Mouse (Mus musculus) cerebellum, adult 2 months (tissue): Measurements from ENCODE around the gene Rab29.

Experiments
- CTCF ChIP-seq: fragments of 200-500 bp; IDR thresholded peaks from 2 replicates; pipeline ENCODE4 v1.5.1; 2011; ENCODE audit warnings: low read depth, mild to moderate bottlenecking, control low read depth, low read length, moderate library complexity, borderline replicate concordance; ENCODE audit not compliant: insufficient read depth
- POLR2A ChIP-seq: fragments of 200-500 bp; IDR thresholded peaks from 2 replicates; pipeline ENCODE4 v1.6.1; 2011; ENCODE audit warnings: low read length, control low read depth, borderline replicate concordance; ENCODE audit not compliant: insufficient read depth

DNA sequence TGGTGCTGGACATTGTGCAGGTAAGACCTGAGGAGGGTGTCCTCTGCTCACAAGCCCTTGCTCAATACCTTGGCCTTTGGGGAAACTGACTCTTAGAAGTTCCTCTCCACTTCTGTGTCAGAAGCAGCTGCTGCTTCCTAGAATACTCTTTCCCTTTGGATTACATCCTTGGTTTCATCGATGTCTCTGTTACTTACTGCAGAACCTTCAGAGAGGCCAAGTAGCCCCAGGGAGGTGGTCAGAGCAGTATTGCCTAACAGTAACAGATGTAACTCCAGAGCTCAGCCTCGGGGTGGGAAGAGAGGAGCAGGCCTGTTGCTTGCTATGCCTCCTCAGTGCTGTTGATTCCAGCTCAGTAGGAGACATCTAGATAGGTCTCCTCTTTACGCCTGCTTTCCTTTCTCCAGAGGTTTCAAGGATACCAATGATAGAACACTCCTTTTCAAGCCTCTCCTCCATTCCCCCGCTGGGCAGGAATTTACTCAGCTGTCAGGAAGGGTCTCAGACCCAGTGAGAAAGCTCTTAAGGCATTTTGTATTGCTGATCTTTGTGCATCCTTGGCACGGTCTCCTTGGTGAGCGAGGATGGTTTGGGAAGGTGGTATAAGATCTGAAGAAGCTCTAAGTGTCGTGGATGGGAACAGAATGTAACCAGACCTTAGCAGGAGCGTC, 35.9 kb upstream of the Rab29 start:
- no peak for TF ChIP-seq CTCF
- TF ChIP-seq POLR2A = no peak
